Mouse (Mus musculus): ENCODE results near the gene Hdac4.
A peak's percentile ranks its signal among the peaks of the same experiment; 100 is the strongest.

The Hdac4 gene

GRCm38 (mm10) chr1:92042126-92042525, 153.4 kb downstream of the Hdac4 start:
- ATAC-seq (ENCODE audit: insufficient number of reproducible peaks, low FRiP score, low TSS enrichment): no peak

- no peak for ATAC-seq (ENCODE audit: insufficient number of reproducible peaks, low FRiP score, low TSS enrichment)
Measured at GRCm38 (mm10) chr1:92041290-92041689, 154.2 kb downstream of the Hdac4 start.

GRCm38 (mm10) chr1:92038714-92039113, 156.8 kb downstream of the Hdac4 start:
- no peak for ATAC-seq (ENCODE audit: insufficient number of reproducible peaks, low FRiP score, low TSS enrichment)

- ATAC-seq (ENCODE audit: insufficient number of reproducible peaks, low FRiP score, low TSS enrichment): no peak
Measured at GRCm38 (mm10) chr1:92037039-92037438, 158.5 kb downstream of the Hdac4 start.

- ATAC-seq (ENCODE audit: insufficient number of reproducible peaks, low FRiP score, low TSS enrichment): no peak
Measured at GRCm38 (mm10) chr1:92035770-92036169, 159.7 kb downstream of the Hdac4 start.

GRCm38 (mm10) chr1:92034247-92034646, 161.3 kb downstream of the Hdac4 start:
- no peak for ATAC-seq (ENCODE audit: insufficient number of reproducible peaks, low FRiP score, low TSS enrichment)

GRCm38 (mm10) chr1:92033463-92033862, 162.0 kb downstream of the Hdac4 start:
- ATAC-seq (ENCODE audit: insufficient number of reproducible peaks, low FRiP score, low TSS enrichment): no peak

- no peak for ATAC-seq (ENCODE audit: insufficient number of reproducible peaks, low FRiP score, low TSS enrichment)
Measured at GRCm38 (mm10) chr1:92030541-92030940, 165.0 kb downstream of the Hdac4 start.

GRCm38 (mm10) chr1:92028158-92028557, 167.3 kb downstream of the Hdac4 start:
- ATAC-seq (ENCODE audit: insufficient number of reproducible peaks, low FRiP score, low TSS enrichment): no peak

GRCm38 (mm10) chr1:92026351-92026750, 169.1 kb downstream of the Hdac4 start:
- ATAC-seq (ENCODE audit: insufficient number of reproducible peaks, low FRiP score, low TSS enrichment): no peak

GRCm38 (mm10) chr1:92023906-92024305, 171.6 kb downstream of the Hdac4 start:
- ATAC-seq (ENCODE audit: insufficient number of reproducible peaks, low FRiP score, low TSS enrichment): no peak

GRCm38 (mm10) chr1:92022009-92022408, 173.5 kb downstream of the Hdac4 start:
- ATAC-seq (ENCODE audit: insufficient number of reproducible peaks, low FRiP score, low TSS enrichment): peak; percentile 36; the same call in 1 of the 2 replicates

- ATAC-seq (ENCODE audit: insufficient number of reproducible peaks, low FRiP score, low TSS enrichment): no peak
Measured at GRCm38 (mm10) chr1:92015938-92016672, 179.4 kb downstream of the Hdac4 start.

- no peak for ATAC-seq (ENCODE audit: insufficient number of reproducible peaks, low FRiP score, low TSS enrichment)
Measured at GRCm38 (mm10) chr1:92015252-92015651, 180.2 kb downstream of the Hdac4 start.

- no peak for ATAC-seq (ENCODE audit: insufficient number of reproducible peaks, low FRiP score, low TSS enrichment)
Measured at GRCm38 (mm10) chr1:92014496-92014895, 181.0 kb downstream of the Hdac4 start.

- ATAC-seq (ENCODE audit: insufficient number of reproducible peaks, low FRiP score, low TSS enrichment): no peak
Measured at GRCm38 (mm10) chr1:92006666-92007065, 188.8 kb downstream of the Hdac4 start.

GRCm38 (mm10) chr1:92005617-92005940, 189.9 kb downstream of the Hdac4 start:
- no peak for ATAC-seq (ENCODE audit: insufficient number of reproducible peaks, low FRiP score, low TSS enrichment)

GRCm38 (mm10) chr1:92004906-92005616, 190.4 kb downstream of the Hdac4 start:
- no peak for ATAC-seq (ENCODE audit: insufficient number of reproducible peaks, low FRiP score, low TSS enrichment)

GRCm38 (mm10) chr1:92004122-92004521, 191.4 kb downstream of the Hdac4 start:
- no peak for ATAC-seq (ENCODE audit: insufficient number of reproducible peaks, low FRiP score, low TSS enrichment)

- ATAC-seq (ENCODE audit: insufficient number of reproducible peaks, low FRiP score, low TSS enrichment): no peak
Measured at GRCm38 (mm10) chr1:92000226-92000625, 195.3 kb downstream of the Hdac4 start.

GRCm38 (mm10) chr1:91993658-91994165, 201.8 kb downstream of the Hdac4 start:
- ATAC-seq (ENCODE audit: insufficient number of reproducible peaks, low FRiP score, low TSS enrichment): no peak

- no peak for ATAC-seq (ENCODE audit: insufficient number of reproducible peaks, low FRiP score, low TSS enrichment)
Measured at GRCm38 (mm10) chr1:91992652-91993051, 202.8 kb downstream of the Hdac4 start.

All from cerebellum, adult (tissue).